Mouse (Mus musculus): Measurements from ENCODE around the gene Kpnb1.
"Not testable (repeated sequence)": the region's sequence is repeated elsewhere in the genome, so short reads cannot be mapped to it uniquely, and the experiment has no call there.

GRCm38 (mm10) chr11:97189645-97190044 is 2.0 kb upstream of the Kpnb1 start:
- TF ChIP-seq POLR2A, CTCF (IDR thresholded peaks at IDR 0.05; ENCODE audit: extremely low read depth, insufficient read depth, low read length): not testable (repeated sequence)
